Mouse (Mus musculus): ENCODE data around the gene Cd59b. TPM values are rescaled to one million over a fixed set of nuclear protein-coding genes. Genes with fewer than 3 reads are reported as not detected.

Cd59b gene
- polyA plus RNA-seq, 1 experiment = not detected

DNA sequence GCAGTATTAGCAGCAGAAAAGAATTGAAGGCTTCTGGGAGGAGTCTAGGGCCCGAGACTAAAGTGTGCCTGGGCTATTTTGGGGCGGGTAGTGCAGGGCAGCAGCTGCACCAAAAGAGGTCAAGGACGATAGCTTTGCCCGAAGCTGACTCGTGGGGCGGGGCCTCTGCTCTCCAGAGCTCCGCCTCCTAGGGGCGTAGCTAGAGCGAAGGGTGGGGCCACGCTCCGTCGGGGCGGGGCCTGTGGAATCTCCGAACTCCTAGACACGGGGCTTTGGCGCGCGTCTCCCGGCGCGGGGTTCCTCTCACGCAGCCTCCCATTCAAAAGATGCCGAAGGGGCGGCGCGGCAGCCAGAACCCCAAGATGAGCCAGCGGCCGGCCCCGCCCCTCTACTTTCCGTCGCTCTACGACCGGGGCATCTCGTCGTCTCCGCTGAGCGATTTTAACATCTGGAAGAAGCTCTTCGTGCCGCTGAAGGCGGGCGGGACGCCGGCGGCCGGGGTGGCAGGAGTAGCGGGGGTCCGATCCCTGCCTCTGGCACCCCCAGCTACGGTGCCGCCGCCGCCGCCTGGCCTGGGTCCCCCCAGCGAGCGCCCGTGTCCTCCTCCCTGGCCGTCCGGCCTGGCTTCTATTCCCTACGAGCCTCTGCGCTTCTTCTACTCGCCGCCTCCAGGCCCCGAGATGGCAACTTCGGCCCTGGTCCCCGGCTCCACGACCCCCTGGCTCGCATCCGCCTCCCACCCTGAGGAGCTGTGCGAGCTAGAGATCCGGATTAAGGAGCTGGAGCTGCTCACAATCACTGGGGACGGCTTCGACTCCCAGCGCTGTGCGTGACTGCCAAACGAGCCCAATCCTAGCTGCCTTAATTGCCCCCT lies 53.1 kb downstream of the Cd59b start, which contains the start of gene A930018P22Rik:
A930018P22Rik (plus strand) TSS at position 265 of the 874 bp plus-strand sequence.
- 1% methylated on average over 74 of the region's 74 CpGs for WGBS
- peak within 1 kb of the TSS; percentile 68 for H3K4me3 ChIP-seq (ENCODE audit: insufficient read depth, low read depth, low read length)
- TF ChIP-seq CTCF (IDR thresholded peaks at IDR 0.05; ENCODE audit: insufficient read depth, low read depth, low read length) (no peak), POLR2A (IDR thresholded peaks at IDR 0.05; ENCODE audit: insufficient read depth, low read depth, low read length) (peak; percentile 37)
- peaks cover 13% of the 10 kb centered on the region for H3K4me1 ChIP-seq (ENCODE audit: control insufficient read depth, insufficient read depth, low read length)
- peak within 1 kb of the TSS; percentile 81 for H3K27ac ChIP-seq (ENCODE audit: insufficient read depth, low read depth, low read length)

DNA sequence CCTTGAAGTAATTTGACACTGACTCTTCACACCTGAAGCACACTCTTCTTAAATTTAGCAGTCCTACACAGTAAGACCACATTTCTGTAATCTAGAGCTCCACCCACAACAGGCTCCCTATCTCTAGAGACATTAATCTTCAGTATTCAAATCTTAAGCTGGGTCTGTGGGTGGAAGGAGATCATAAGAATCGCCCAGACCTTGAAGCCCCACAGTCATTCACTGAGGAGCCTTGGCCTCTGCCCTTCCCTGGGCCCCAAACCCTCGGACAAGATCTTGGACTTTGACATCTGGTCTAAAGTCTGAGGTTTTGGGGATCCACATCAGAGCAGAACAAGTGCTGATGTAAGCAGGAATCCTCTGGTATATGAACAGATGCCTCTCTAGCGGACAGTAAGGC lies 53.9 kb downstream of the Cd59b start:
- Histone ChIP-seq H3K27ac (ENCODE audit: insufficient read depth, low read depth, low read length) (no peak overlapping the region), H3K4me3 (ENCODE audit: insufficient read depth, low read depth, low read length) (no peak overlapping the region), H3K4me1 (ENCODE audit: control insufficient read depth, insufficient read depth, low read length) (peaks cover 13% of the 10 kb centered on the region)
- WGBS = 69% methylated on average over 3 of the region's 3 CpGs
- TF ChIP-seq CTCF (IDR thresholded peaks at IDR 0.05; ENCODE audit: insufficient read depth, low read depth, low read length) (no peak), POLR2A (IDR thresholded peaks at IDR 0.05; ENCODE audit: insufficient read depth, low read depth, low read length) (no peak)

DNA sequence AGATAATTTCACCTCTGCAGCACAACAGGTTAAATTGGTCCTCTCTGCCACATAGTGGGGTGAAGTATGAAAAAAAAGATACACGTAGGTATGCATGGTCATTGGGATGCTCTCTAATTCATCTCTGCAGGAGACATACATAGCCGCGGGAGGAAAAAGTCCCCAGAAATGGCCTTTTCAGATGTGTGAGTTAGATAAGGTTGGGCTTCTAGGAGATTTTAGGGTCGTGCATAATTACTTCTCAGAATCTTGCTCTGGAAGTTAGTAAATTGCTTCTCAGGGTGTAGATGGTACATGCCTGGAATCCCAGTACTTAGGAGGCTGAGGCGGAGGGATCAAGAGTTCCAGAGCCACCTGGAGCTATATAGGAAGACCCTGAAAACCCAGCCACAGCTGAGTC lies 54.4 kb downstream of the Cd59b start:
- 90% methylated on average over 5 of the region's 5 CpGs for WGBS
- Histone ChIP-seq H3K4me3 (ENCODE audit: insufficient read depth, low read depth, low read length) (no peak overlapping the region), H3K4me1 (ENCODE audit: control insufficient read depth, insufficient read depth, low read length) (peaks cover 11% of the 10 kb centered on the region), H3K27ac (ENCODE audit: insufficient read depth, low read depth, low read length) (no peak overlapping the region)
- TF ChIP-seq POLR2A (IDR thresholded peaks at IDR 0.05; ENCODE audit: insufficient read depth, low read depth, low read length) = no peak
- TF ChIP-seq CTCF (IDR thresholded peaks at IDR 0.05; ENCODE audit: insufficient read depth, low read depth, low read length) = no peak

DNA sequence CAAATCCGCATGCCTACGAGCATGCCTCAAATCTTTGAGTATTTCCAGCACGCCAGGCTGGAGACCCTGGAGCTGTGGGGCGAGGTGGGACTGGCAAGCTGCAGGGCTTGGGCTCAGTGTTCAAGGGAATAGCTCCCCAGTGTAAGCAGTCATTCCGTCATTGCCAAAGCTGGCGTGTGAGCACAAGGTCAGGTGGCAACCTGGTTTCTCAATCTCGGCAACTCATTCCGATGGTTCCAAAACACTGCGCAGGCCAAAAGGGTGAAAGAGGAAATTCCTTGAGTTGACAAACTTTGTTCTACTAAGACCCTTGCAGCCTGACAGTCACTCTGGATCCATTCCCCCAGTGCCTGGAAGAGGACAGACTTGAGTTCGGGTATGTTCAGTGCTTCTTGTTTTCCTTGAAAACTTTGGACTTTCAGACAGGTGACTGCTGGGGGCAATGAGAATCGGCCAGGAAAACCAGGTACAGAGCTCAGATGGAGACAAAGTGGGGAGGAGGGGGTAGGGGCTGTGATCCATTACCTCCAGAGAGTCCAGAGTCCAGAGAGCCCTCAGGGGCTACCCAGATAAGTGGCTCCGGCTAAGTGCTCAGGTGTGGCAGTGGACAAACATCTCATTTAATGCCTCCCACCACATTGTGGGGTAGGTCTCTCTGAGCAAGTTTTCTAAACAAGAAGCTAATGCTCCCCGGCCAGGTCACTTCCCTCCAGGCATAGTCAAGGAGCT lies 59.3 kb downstream of the Cd59b start:
- Histone ChIP-seq H3K4me1 (ENCODE audit: control insufficient read depth, insufficient read depth, low read length) (no peaks in the 10 kb centered on the region), H3K4me3 (ENCODE audit: insufficient read depth, low read depth, low read length) (no peak overlapping the region), H3K27ac (ENCODE audit: insufficient read depth, low read depth, low read length) (no peak overlapping the region)
- WGBS = 92% methylated on average over 13 of the region's 13 CpGs
- TF ChIP-seq CTCF (IDR thresholded peaks at IDR 0.05; ENCODE audit: insufficient read depth, low read depth, low read length) = no peak
- TF ChIP-seq POLR2A (IDR thresholded peaks at IDR 0.05; ENCODE audit: insufficient read depth, low read depth, low read length) = no peak

DNA sequence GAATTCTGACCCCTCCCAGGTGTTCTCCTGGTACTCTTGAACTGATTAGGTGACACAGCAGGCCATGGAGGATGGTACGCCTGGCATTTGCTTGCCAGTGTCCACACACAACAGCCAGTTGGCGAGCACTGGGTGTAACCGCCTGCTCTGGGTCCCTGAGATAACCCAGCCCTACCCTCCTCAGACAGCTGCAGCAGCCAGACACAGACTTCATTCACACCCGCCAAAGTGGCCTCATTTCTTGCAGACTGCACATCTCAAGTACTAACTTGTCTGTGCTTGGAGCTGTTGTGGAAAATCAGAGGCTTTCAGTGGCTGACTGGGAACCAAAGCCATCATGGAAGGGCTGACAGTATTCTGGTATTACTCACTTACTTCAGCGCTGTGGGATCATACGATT lies 60.5 kb downstream of the Cd59b start:
- TF ChIP-seq CTCF (IDR thresholded peaks at IDR 0.05; ENCODE audit: insufficient read depth, low read depth, low read length) (no peak), POLR2A (IDR thresholded peaks at IDR 0.05; ENCODE audit: insufficient read depth, low read depth, low read length) (no peak)
- no peak overlapping the region for H3K27ac ChIP-seq (ENCODE audit: insufficient read depth, low read depth, low read length)
- H3K4me1 ChIP-seq (ENCODE audit: control insufficient read depth, insufficient read depth, low read length) = no peaks in the 10 kb centered on the region
- no peak overlapping the region for H3K4me3 ChIP-seq (ENCODE audit: insufficient read depth, low read depth, low read length)
- WGBS = 63% methylated on average over 6 of the region's 6 CpGs

DNA sequence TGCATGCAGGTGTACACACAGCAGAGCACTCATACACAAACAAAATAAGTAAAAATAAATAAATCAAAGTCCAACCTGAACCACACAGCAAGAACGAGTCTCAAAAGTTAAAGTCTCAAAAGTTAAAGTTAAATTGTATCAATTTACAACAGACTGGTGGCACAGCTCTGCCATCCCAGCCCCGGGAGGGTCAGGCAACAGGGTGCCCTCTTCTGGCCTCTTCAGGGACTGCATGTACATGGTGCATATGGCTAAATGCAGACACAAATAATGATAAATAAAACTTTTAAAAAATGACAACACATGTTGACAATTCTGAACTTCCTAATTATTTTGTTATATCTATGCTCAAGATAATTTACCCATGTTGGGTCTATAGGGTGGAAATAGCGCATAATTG lies 61.3 kb downstream of the Cd59b start:
- WGBS = 70% methylated on average over 3 of the region's 3 CpGs

DNA sequence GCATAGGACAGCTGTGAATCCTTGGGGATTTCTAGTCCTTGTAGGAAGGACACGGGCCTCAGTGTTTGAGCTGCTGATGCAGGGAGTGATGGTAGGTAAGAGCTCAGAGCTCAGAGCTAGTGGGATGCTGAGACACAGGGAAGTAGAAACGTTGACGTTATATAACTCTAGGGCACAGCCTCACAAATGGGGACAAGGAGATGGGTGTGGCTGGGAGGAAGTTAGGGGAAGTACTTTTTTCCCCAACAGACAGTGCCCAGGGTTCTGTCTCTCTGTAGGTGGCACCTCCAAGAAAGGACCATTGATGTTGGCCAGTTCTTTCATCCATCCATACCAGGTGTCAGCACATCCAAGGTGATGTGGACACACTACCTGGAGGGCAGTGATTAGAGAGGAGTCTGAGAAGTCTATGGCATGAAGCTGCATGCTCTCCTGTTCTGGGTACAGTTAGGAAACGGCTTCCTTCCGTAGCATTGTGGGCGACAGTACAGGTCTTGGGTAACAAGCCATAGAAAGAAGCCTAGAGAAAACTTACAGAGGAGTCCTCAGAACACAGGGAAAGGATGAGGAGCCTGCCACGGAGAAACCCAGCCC lies 62.7 kb downstream of the Cd59b start:
- TF ChIP-seq POLR2A (IDR thresholded peaks at IDR 0.05; ENCODE audit: insufficient read depth, low read depth, low read length) (no peak), CTCF (IDR thresholded peaks at IDR 0.05; ENCODE audit: insufficient read depth, low read depth, low read length) (no peak)
- H3K27ac ChIP-seq (ENCODE audit: insufficient read depth, low read depth, low read length) = no peak overlapping the region
- WGBS = 84% methylated on average over 7 of the region's 7 CpGs
- no peak overlapping the region for H3K4me3 ChIP-seq (ENCODE audit: insufficient read depth, low read depth, low read length)
- H3K4me1 ChIP-seq (ENCODE audit: control insufficient read depth, insufficient read depth, low read length) = no peaks in the 10 kb centered on the region

More for the DNA sequence above, 61.3 kb downstream of the Cd59b start:
- no peaks in the 10 kb centered on the region for H3K4me1 ChIP-seq (ENCODE audit: control insufficient read depth, insufficient read depth, low read length)
- TF ChIP-seq POLR2A (IDR thresholded peaks at IDR 0.05; ENCODE audit: insufficient read depth, low read depth, low read length) = no peak
- TF ChIP-seq CTCF (IDR thresholded peaks at IDR 0.05; ENCODE audit: insufficient read depth, low read depth, low read length) = no peak
- no peak overlapping the region for H3K27ac ChIP-seq (ENCODE audit: insufficient read depth, low read depth, low read length)
- no peak overlapping the region for H3K4me3 ChIP-seq (ENCODE audit: insufficient read depth, low read depth, low read length)

DNA sequence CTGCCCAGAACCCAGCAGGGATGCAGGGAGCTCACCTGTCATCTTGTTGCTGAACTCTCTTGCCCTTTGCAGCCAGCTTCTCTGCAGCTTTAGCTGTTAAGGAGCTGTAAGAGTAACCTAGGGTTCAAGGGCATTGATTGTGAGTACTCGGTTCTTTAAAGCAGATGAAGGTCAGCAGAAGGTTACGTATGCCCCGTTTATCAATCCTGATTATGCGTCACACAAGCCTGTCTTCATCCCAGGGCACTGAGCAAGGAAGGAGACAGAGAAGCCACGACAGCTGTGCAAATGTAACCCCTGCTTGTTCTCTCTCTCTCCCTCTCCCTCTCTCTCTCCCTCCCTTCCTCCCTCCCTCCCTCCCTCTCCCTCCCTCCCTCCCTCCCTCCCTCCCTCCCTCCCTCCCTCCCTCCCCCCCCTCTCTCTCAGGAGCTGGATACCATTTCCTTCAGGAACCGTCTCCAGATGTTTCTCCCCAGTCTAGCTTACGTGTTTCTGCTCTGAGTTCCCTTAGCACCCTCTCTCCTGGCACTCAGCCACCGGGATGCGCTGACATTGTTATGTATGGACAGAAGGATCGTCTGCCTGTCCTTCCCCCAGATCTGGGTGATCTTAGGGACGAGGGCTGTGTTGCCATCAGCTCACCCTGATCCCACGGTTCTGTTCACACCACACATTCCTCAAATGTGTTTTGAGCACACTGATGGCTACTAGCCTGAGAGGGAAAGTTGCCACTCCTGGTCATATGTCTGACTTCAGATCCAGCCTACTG lies 63.6 kb downstream of the Cd59b start:
- 47% methylated on average over 12 of the region's 12 CpGs for WGBS
- TF ChIP-seq CTCF (IDR thresholded peaks at IDR 0.05; ENCODE audit: insufficient read depth, low read depth, low read length) = no peak
- TF ChIP-seq POLR2A (IDR thresholded peaks at IDR 0.05; ENCODE audit: insufficient read depth, low read depth, low read length) = no peak
- Histone ChIP-seq H3K27ac (ENCODE audit: insufficient read depth, low read depth, low read length) (no peak overlapping the region), H3K4me3 (ENCODE audit: insufficient read depth, low read depth, low read length) (no peak overlapping the region), H3K4me1 (ENCODE audit: control insufficient read depth, insufficient read depth, low read length) (no peaks in the 10 kb centered on the region)

All from olfactory bulb, adult 2 months (tissue).